Mouse (Mus musculus) neural tube, embryonic 11.5 days (tissue): Measurements from ENCODE around the gene Tmem104. TPM values are rescaled to one million over a fixed set of nuclear protein-coding genes. Genes with fewer than 3 reads are reported as not detected.

ENCODE experiments used
- ATAC-seq: fragments of 200-750 bp; cut with Nextera tagmentation; 2 replicates; pipeline ENCODE4 v1.8.0; 2017; ENCODE audit warnings: moderate number of reproducible peaks, mild to moderate bottlenecking, moderate TSS enrichment, moderate library complexity; ENCODE audit not compliant: insufficient read depth, low FRiP score, low TSS enrichment
- DNase-seq: peaks from one replicate; pipeline ENCODE4 v3.0.0-alpha.2; 2015; ENCODE audit warnings: low spot score
- H3K27ac ChIP-seq: fragments of 300-500 bp; sonication (generic); 2 replicates; pipeline ENCODE4 v1.5.1; 2014; ENCODE audit warnings: low read depth, mild to moderate bottlenecking, low read length
- H3K27me3 ChIP-seq: fragments of 300-500 bp; sonication (generic); 2 replicates; pipeline ENCODE4 v1.6.1; 2014; ENCODE audit warnings: mild to moderate bottlenecking, low read length, mixed read lengths; ENCODE audit not compliant: control insufficient read depth, insufficient read depth
- H3K36me3 ChIP-seq: fragments of 300-500 bp; sonication (generic); 2 replicates; pipeline ENCODE4 v1.6.1; 2014; ENCODE audit warnings: mild to moderate bottlenecking, low read length, moderate library complexity, mixed read lengths; ENCODE audit not compliant: control insufficient read depth, insufficient read depth
- H3K4me1 ChIP-seq: fragments of 300-500 bp; sonication (generic); 2 replicates; pipeline ENCODE4 v1.6.1; 2014; ENCODE audit warnings: low read length, mixed read lengths; ENCODE audit not compliant: control insufficient read depth, insufficient read depth
- H3K4me2 ChIP-seq: fragments of 300-500 bp; sonication (generic); 2 replicates; pipeline ENCODE4 v1.6.1; 2014; ENCODE audit warnings: low read depth, mild to moderate bottlenecking, moderate library complexity
- H3K4me3 ChIP-seq: fragments of 300-500 bp; sonication (generic); 2 replicates; pipeline ENCODE4 v1.5.1; 2014; ENCODE audit warnings: low read depth, low read length
- H3K9ac ChIP-seq: fragments of 300-500 bp; sonication (generic); 2 replicates; pipeline ENCODE4 v1.6.1; 2014; ENCODE audit warnings: mild to moderate bottlenecking, low read length
- H3K9me3 ChIP-seq: fragments of 300-500 bp; sonication (generic); 2 replicates; pipeline ENCODE4 v1.6.1; 2016; ENCODE audit warnings: low read length; ENCODE audit not compliant: control insufficient read depth
- WGBS: fragments of 180-500 bp; shearing (Covaris S2); extraction: QIAGEN DNeasy Blood & Tissue Kit; methylation state at CpG from one replicate; pipeline ENCODE4 v1.1.7; 2014; 5-methylcytosine and 5-hydroxymethylcytosine counted together
- polyA plus RNA-seq: library from polyadenylated mRNA; unstranded; fragments of >200 nt; fragmentation: Nextera tagmentation; extraction: Ambion mirVana; gene quantifications from 2 replicates; pipeline ENCODE4 v1.2.1, GENCODE M21; 2014

The Tmem104 gene
- polyA plus RNA-seq, 1 experiment from 2014 or later, result 11.0 TPM

- ATAC-seq, result 0 out of 2 replicates have a peak, but pooled peaks have one; percentile 71
- H3K4me2 ChIP-seq, result no peak overlapping the region
- no peaks in the 10 kb centered on the region; the same call in 1 of the 2 replicates for H3K36me3 ChIP-seq
- peaks cover 4% of the 10 kb centered on the region for H3K4me1 ChIP-seq
- WGBS, result 18% methylated on average over 12 of the region's 12 CpGs
- no peak overlapping the region for H3K9ac ChIP-seq
- H3K27me3 ChIP-seq, result no peaks in the 10 kb centered on the region
- no peaks in the 10 kb centered on the region for H3K9me3 ChIP-seq
- no peak overlapping the region for H3K27ac ChIP-seq
- DNase-seq, result peak; percentile 85
- H3K4me3 ChIP-seq, result no peak overlapping the region
Measured at GRCm38 (mm10) chr11:115202316-115202715, 15.0 kb downstream of the Tmem104 start.

- H3K4me3 ChIP-seq, result no peak overlapping the region
- no peaks in the 10 kb centered on the region; the same call in 1 of the 2 replicates for H3K36me3 ChIP-seq
- H3K4me2 ChIP-seq, result no peak overlapping the region
- 88% methylated on average over 9 of the region's 9 CpGs for WGBS
- H3K9me3 ChIP-seq, result no peaks in the 10 kb centered on the region
- no peak overlapping the region for H3K27ac ChIP-seq
- no peak overlapping the region for H3K9ac ChIP-seq
- H3K27me3 ChIP-seq, result no peaks in the 10 kb centered on the region
- no peak for DNase-seq
- H3K4me1 ChIP-seq, result peaks cover 8% of the 10 kb centered on the region
- no peak for ATAC-seq
Measured at GRCm38 (mm10) chr11:115202756-115203155, 15.5 kb downstream of the Tmem104 start.

DNA sequence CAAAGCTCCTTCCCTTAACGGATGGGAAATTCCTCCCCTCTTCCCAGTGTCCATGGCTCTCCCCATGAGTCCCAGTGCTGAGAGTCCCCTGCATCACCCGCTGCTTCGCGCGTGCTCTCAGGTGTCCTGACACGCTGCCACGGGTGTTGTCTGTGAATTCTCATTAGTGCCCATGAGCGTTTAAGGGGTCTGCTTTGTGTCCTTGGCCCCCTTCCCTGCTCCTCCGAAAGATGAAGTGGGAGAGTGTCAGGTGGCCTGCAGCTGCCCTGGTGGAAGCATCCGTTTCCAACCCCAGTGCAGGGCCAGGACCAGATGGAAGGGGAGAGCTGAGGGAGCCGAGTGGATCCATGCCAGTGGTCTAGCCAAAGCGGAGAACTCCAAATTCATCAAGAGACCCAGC lies 20.8 kb downstream of the Tmem104 start:
- DNase-seq, result no peak
- Histone ChIP-seq H3K4me3 (no peak overlapping the region), H3K4me1 (peaks cover 8% of the 10 kb centered on the region), H3K27ac (no peak overlapping the region), H3K4me2 (no peak overlapping the region), H3K27me3 (no peaks in the 10 kb centered on the region), H3K36me3 (no peaks in the 10 kb centered on the region; the same call in 1 of the 2 replicates), H3K9ac (no peak overlapping the region), H3K9me3 (no peaks in the 10 kb centered on the region)
- ATAC-seq, result no peak
- 86% methylated on average over 12 of the region's 12 CpGs for WGBS

DNA sequence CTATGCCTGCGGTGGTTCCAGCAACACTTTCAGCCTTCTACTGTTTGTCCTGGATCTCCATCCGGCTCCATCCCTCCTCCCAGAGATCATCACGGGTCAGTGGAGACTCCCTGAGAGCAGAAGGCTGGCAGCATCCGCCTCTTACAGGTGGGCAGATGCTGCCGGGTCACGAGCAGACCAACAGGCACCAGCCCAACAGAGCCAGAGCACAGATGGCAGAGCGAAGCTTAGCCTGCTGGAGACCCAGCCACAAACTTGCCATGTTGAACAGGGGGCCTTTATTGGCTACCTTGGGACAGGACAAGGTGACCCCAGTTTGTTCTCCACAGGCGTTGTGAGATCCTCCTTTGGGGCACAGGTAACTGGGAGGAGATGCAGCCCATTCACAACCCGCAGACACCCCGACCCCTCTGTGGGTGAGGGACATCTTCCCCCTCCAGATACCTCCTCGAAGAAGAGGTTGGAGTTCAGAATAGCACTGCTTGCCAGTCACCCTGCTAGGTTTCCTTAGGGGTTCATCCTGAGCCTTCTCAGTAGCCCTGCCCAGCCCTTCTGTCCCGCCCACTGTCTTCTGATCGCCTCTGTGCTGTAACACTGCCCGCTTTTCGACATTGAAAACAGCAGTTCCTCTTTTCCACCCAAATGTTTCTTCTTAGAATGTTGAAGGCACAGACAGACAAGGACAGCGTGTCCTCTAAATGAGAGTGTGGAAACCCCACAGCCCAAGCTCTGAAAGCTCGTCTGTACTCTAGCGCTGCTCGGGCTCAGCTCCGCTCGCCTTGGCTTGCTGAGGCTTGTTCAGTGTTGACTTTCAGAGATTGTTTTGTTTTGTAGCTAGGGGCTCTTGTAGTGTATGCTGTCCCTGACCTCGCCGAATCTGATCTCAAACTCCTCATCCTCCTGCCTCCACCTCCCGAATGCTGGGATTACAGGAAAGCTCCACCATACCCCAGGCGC lies 21.8 kb downstream of the Tmem104 start:
- H3K4me2 ChIP-seq, result no peak overlapping the region
- ATAC-seq, result no peak
- H3K27me3 ChIP-seq, result no peaks in the 10 kb centered on the region
- no peak for DNase-seq
- no peak overlapping the region for H3K27ac ChIP-seq
- no peak overlapping the region for H3K9ac ChIP-seq
- no peak overlapping the region for H3K4me3 ChIP-seq
- H3K9me3 ChIP-seq, result no peaks in the 10 kb centered on the region
- WGBS, result 78% methylated on average over 25 of the region's 25 CpGs
- no peaks in the 10 kb centered on the region for H3K36me3 ChIP-seq
- H3K4me1 ChIP-seq, result peaks cover 8% of the 10 kb centered on the region

GRCm38 (mm10) chr11:115209958-115210357 lies 22.7 kb downstream of the Tmem104 start:
- peaks cover 8% of the 10 kb centered on the region for H3K4me1 ChIP-seq
- no peak overlapping the region for H3K9ac ChIP-seq
- H3K9me3 ChIP-seq, result no peaks in the 10 kb centered on the region
- no peak overlapping the region for H3K27ac ChIP-seq
- no peak overlapping the region for H3K4me3 ChIP-seq
- H3K27me3 ChIP-seq, result no peaks in the 10 kb centered on the region
- 80% methylated on average over 7 of the region's 7 CpGs for WGBS
- no peaks in the 10 kb centered on the region for H3K36me3 ChIP-seq
- H3K4me2 ChIP-seq, result no peak overlapping the region
- DNase-seq, result no peak
- no peak for ATAC-seq

DNA sequence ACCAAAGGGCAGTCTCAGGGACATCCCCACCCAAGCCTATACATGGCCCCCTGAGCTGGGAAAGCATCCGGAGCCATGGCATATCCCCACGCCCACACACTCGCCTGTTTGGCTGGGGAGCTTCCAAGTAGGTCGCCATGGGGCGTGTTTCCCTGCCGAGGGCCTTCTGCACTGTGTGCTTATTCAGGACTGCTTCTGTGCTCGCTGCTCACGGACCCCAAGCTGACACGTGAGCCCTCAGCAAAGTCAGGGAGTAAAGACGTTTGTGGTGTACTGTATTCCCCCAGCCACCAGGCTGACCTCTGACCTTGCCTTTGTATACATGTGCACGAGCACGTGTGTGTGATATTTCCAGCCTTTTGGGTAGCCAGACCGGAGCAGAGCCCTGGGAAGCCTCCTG lies 24.8 kb downstream of the Tmem104 start:
- H3K9ac ChIP-seq, result no peak overlapping the region
- H3K36me3 ChIP-seq, result no peaks in the 10 kb centered on the region
- 46% methylated on average over 13 of the region's 13 CpGs for WGBS
- H3K4me1 ChIP-seq, result peaks cover 4% of the 10 kb centered on the region
- no peak for ATAC-seq
- no peaks in the 10 kb centered on the region for H3K9me3 ChIP-seq
- H3K4me3 ChIP-seq, result no peak overlapping the region
- H3K27ac ChIP-seq, result no peak overlapping the region
- no peak for DNase-seq
- no peak overlapping the region for H3K4me2 ChIP-seq
- no peaks in the 10 kb centered on the region for H3K27me3 ChIP-seq

- Histone ChIP-seq H3K4me1 (no peaks in the 10 kb centered on the region), H3K4me2 (no peak overlapping the region), H3K9ac (no peak overlapping the region), H3K27ac (no peak overlapping the region), H3K4me3 (no peak overlapping the region), H3K27me3 (no peaks in the 10 kb centered on the region), H3K36me3 (no peaks in the 10 kb centered on the region), H3K9me3 (no peaks in the 10 kb centered on the region)
- no peak for ATAC-seq
- DNase-seq, result no peak
- 26% methylated on average over 5 of the region's 5 CpGs for WGBS
Measured at GRCm38 (mm10) chr11:115215123-115215522, 27.8 kb downstream of the Tmem104 start.

- H3K4me2 ChIP-seq, result no peak overlapping the region
- H3K9me3 ChIP-seq, result no peaks in the 10 kb centered on the region
- H3K9ac ChIP-seq, result 0 out of 2 replicates have a peak overlapping the region, but pooled peaks have one; percentile 9
- no peaks in the 10 kb centered on the region for H3K4me1 ChIP-seq
- H3K27ac ChIP-seq, result no peak overlapping the region
- ATAC-seq, result no peak
- DNase-seq, result no peak
- no peak overlapping the region for H3K4me3 ChIP-seq
- H3K36me3 ChIP-seq, result no peaks in the 10 kb centered on the region
- no peaks in the 10 kb centered on the region for H3K27me3 ChIP-seq
- WGBS, result 73% methylated on average over 18 of the region's 18 CpGs
Measured at GRCm38 (mm10) chr11:115217439-115218410, 30.4 kb downstream of the Tmem104 start.
